Mouse (Mus musculus) cerebellum, adult 18-20 months (tissue): Measurements from ENCODE around the gene Bmpr1b.

Experiments
- DNase-seq, 2 experiments: peaks; one replicate each; pipeline ENCODE4 v3.0.0; 2021

The Bmpr1b gene

GRCm38 (mm10) chr3:141984548-141984947 is 184.7 kb downstream of the Bmpr1b start:
- no peak for DNase-seq

DNA sequence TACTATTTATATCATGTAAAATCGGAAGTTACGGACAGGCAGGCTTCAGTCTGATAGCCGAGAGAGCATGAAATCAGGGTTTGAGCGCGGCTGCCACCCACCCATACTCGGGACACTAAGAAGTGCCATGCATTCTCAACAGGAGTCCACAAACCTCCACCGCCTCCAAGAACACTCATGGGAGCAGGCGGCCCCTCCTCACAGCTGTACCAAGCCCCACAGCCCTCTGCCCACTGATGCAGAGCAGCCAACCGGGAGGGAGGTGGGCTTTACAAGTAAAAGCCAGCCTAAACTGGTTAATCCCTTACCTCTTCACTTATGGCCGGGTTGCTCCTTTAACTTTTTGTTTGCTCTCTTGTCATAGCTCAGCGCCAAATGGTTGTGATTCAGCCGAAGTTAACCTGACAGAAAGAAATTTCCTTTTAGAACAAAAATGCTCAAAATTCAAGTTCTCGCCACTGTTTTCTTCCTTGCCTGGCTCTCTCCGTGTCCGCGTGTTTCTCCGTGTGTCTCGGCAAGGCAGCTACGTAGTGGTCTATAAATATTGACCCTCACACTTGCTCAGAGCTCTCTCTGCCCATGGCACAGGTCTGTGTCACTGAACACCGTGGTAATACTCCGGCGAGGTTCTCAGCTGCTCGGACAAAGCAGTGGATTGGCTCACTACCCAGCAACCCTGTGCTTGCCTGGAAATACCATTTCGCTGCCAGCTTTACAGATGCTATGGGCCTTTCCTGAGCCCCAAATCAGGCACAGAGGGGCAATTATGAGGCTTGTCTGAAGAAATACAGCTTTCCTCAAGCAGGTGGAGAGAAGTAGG is 187.4 kb downstream of the Bmpr1b start:
- DNase-seq: no peak

DNA sequence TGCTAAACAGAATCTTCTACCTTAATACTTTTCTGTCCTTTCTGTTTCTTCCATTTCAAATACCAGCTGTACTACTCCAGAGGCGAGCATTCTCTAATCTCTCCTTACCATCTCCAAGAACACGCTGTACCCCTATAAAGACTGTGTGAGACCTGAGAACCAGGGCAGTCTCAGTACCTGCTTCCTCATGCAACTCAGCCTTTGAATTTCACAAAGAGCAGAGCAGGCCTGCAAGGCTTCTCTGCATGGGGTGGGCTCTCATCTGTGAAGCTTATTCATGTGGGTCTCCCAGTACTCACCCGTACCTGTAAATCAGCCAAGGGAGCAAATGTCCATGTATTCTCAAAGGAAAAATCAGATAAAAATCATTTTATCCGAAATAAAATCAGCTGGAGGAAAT is 203.0 kb downstream of the Bmpr1b start:
- DNase-seq: no peak

DNA sequence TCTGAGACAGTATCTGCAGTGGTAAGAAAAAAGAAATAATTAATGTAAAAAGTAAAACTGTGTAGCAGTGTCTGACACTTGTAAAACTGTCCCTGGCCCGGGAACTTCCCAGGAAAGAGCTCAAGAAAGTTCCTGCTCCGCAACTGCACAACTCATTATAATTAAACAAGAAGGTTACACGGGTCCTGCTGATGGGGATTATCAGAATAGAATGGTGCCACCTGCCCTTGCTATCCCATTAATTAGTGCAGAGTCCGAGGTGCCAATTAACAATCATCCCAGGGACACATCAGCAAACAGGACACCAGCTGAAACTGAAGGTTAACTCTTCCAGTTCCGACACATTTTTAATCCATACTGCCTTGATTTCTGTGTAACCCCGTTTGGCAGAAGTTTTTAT is 216.3 kb downstream of the Bmpr1b start:
- no peak for DNase-seq

GRCm38 (mm10) chr3:141950642-141951041 is 218.6 kb downstream of the Bmpr1b start:
- no peak for DNase-seq

- no peak for DNase-seq
Observed at GRCm38 (mm10) chr3:141948506-141948905, 220.7 kb downstream of the Bmpr1b start.

- DNase-seq: no peak
Observed at GRCm38 (mm10) chr3:141948096-141948495, 221.1 kb downstream of the Bmpr1b start.

DNA sequence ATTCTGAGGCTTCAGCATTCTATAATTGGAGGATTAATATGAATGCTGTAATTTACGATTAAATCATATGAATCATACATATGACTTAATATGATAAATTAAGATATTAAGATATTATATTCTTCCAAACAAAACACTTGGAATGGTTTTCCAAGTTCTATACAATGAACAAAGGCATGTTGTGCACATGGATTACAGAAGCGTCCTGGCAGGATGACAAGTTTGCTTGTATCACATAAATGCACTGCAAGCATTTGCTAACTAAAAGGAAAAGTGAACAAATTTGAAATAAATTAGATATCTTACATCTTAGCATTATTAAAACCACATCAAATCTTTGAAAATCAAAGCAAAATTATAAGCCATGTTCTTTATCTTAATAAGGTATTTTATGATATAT is 222.4 kb downstream of the Bmpr1b start:
- DNase-seq: no peak

GRCm38 (mm10) chr3:141943317-141943742 is 225.9 kb downstream of the Bmpr1b start:
- no peak for DNase-seq

- DNase-seq: no peak
Observed at GRCm38 (mm10) chr3:141940207-141940606, 229.0 kb downstream of the Bmpr1b start.

- no peak for DNase-seq
Observed at GRCm38 (mm10) chr3:141936594-141937272, 232.5 kb downstream of the Bmpr1b start.

DNA sequence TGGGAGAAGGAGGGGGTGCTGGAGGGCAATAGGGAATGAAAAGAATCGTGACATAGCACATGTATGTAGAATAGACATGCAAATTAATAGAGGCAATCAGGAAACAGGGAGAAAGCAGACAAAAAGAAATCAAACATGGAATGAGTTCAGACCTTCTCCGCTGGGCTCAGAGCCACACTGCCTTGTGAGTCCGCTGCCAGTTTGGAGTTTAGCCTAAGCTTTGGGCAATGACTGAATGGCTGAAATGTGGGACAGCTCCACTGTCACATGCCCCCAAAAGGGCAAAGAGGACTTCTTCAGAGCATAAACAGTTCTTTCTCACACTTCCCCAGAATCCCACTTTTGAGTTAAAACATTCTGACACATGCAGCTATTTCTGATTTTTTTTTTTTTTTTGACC is 236.3 kb downstream of the Bmpr1b start:
- peak; percentile 29 to 38 for DNase-seq

DNA sequence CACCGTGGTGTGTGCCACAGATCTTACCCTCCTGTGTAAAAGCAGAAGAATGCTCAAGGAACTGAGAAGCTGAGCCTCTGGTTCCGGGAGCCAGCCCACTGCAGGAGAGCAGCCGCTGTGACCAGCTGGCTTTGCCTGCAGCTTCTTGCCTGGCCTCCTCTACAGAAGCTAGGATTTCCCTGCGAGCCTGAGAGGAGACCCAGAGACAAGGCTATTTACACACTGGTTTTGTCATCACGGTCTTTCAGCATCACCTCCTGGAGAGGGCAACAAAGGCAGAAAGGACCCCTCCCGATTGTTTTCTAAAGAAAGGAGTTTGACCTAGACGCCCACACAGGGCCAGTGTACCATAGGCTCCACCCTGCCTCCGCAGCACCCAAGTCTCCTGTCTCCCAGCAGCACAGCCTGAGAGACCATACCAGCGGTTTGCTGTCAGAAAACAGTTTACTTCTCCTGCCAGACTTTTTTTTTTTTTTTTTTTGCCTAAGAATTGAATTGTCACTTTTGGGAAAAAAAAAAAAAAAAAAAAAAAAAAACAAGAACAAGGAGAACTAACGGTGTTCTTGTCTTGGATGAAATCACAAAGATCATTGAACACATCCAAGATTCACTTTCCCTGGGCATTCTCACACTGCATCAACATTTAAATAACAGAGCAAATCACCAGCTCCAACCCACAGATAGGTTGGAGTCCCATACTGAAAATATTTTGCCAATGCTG is 237.7 kb downstream of the Bmpr1b start:
- DNase-seq: peak in 1 of 2 experiments; percentile 8

- DNase-seq: no peak
Observed at GRCm38 (mm10) chr3:141923442-141923841, 245.8 kb downstream of the Bmpr1b start.

DNA sequence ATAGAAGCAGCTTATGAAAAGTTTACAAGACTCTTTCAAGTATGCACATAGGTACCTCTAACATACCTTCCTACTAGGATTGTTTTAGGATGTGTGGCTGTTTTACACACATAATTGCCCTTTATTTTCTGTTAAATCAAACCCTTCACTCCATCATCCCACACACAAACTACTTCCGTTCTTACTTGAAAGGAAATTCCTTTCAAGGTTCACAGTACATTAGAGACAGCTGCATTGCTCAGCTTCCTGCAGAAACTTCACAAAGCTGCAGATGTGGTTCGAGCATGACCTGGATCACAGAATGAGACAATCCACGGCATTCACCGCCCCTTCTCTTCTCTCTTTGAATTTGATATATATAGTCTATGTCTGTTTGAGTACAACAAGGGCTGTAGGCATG is 248.1 kb downstream of the Bmpr1b start:
- DNase-seq: no peak

DNA sequence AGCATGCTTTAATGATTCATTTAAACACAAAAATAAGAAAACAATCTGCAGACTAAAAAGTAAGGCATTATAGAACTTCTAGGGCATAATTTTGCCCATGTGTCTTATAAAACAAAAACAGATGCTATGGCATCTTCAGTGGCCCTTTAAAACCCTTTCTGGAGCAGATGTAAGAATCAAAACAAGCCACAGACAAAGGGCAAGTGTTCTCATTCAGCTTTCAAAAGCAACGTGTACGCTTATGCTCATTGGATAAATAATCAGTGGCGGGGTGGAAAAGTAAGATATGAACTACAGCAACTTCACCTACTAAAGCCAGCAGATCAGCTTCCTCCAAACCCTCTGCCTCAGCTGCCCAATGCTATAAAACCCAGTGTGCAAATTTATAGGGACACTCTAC is 249.6 kb downstream of the Bmpr1b start:
- DNase-seq: no peak

GRCm38 (mm10) chr3:141917166-141917565 is 252.1 kb downstream of the Bmpr1b start:
- DNase-seq: no peak

DNA sequence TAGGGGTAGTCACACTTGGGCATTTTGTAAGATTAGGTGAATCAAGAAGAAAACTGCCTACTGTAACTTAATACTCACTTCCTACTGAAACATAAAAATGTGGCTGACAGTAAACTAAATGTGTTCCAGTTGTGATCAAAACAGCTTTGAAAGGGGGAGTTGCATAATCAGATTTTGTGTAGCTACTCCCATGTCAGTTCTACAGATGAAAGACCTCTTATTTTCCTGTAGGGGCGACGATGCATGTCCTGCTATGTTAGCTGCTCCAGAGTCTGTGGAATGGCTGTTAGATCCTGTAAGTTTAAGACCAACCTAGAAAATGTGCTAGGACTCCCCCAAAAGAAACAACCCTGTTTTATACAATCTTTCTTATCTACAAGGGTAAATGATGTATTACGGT is 253.2 kb downstream of the Bmpr1b start:
- DNase-seq: no peak

DNA sequence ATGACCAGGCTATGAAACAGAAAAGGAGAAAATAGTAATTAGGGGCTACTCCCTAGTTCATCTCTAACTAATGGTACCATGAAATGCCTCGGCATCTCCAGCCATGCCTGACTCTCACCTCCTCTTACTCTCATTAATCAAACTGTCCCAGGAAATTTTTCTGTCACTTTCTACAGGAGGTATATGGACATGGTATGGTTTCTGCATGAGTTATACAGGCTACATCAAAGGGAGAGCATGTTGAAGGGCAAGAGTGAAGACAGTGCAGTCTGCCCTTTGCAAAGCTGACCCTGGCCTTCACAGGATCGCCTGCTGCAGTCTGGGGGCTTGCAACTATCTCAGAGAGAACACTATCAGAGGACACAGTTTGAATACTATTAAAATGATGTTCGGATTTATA is 254.6 kb downstream of the Bmpr1b start:
- DNase-seq: no peak

DNA sequence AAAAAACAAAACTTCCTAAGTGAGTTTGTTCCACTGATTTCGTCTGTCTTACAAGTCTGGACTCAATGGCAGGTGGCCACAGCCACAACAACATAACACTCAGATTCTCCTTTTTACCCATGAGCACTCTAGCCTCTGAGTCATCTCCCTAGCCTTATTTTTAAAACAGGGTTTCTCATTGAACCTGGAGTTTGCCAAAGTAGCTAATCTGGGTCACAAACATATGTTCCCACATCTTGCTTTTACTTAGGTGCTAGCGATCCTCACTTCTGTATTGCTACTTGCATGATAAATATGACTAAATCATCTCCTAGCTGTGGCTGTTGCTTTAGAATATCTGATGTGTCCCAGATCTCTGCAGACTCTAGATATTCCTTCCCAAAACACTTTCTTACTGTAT is 260.1 kb downstream of the Bmpr1b start:
- DNase-seq: no peak

- DNase-seq: no peak
Observed at GRCm38 (mm10) chr3:141905903-141906623, 263.2 kb downstream of the Bmpr1b start.

- DNase-seq: no peak
Observed at GRCm38 (mm10) chr3:141900361-141900760, 268.9 kb downstream of the Bmpr1b start.

- no peak for DNase-seq
Observed at GRCm38 (mm10) chr3:141899521-141899920, 269.7 kb downstream of the Bmpr1b start.
